ENCODE assay signal across 19 mouse cellular contexts in the genomic region with DNA sequence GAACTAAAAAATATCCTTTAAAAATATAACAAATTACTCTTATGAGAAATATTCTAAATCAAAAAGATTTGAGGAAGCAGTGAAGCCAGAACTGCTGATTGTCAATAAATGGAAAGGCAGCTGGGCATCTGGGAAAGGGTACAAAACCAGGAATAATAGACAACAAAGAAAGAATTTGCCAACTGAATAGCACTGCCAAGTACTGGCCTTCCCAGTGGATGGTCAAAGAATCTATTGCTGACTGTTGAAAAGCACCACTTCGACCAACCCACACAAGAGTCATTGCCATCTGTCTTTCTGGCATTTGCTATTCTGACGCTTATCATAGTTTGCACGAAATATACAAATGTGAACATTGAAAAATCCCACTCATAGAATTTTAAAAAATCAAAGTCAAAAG.
DNase-seq lines count a peak whose midpoint lies in the region; ATAC-seq lines count a peak whose summit lies in the region.
"Had no signal": no experiment of that assay in that cellular context is flagged by ENCODE, and none has a peak within 500 bp of the region (broad histone marks: within the 10 kb centered on the region; RNA-seq: fewer than 3 reads in every experiment).

No protein-coding gene starts in this region.

- no peak overlapping the region for H3K27ac ChIP-seq in hindbrain, embryonic 14.5 days
- H3K27ac ChIP-seq: heart, embryonic 10.5 days; hindbrain, embryonic 15.5 days; kidney, postnatal 0 days; liver, embryonic 14.5 days; midbrain, embryonic 15.5 days; stomach, postnatal 0 days had no signal

- H3K4me1 ChIP-seq in hindbrain, embryonic 14.5 days (replicated peaks; ENCODE audit: control insufficient read depth, insufficient read depth, low read length), result no peaks in the 10 kb centered on the region
- H3K4me1 ChIP-seq: heart, embryonic 10.5 days; hindbrain, embryonic 15.5 days; megakaryocyte, embryonic 14.5 days; midbrain, embryonic 15.5 days had no signal

- no peaks in the 10 kb centered on the region for H3K27me3 ChIP-seq in hindbrain, embryonic 14.5 days (ENCODE audit: control insufficient read depth, insufficient read depth, low read length)
- H3K27me3 ChIP-seq: hindbrain, embryonic 15.5 days; megakaryocyte, embryonic 14.5 days; midbrain, embryonic 15.5 days had no signal

- no peak overlapping the region for H3K9ac ChIP-seq in hindbrain, embryonic 14.5 days
- H3K9ac ChIP-seq: hindbrain, embryonic 15.5 days; liver, embryonic 14.5 days; lung, embryonic 14.5 days; midbrain, embryonic 15.5 days had no signal

- no peaks in the 10 kb centered on the region for H3K36me3 ChIP-seq in hindbrain, embryonic 14.5 days (replicated peaks; ENCODE audit: control insufficient read depth, insufficient read depth)
- H3K36me3 ChIP-seq: heart, embryonic 10.5 days; hindbrain, embryonic 15.5 days; midbrain, embryonic 15.5 days had no signal

- no peak for DNase-seq in frontal cortex, postnatal 14 days (ENCODE audit: low spot score in 2 of 2)
- peak; percentile 22 for DNase-seq in Muller cell, postnatal 12 days (ENCODE audit: inconsistent ontology term)
- peak; percentile 65 for DNase-seq in brain, adult 2 months (ENCODE audit: low read depth, low spot score)
- peak; percentile 29 for DNase-seq in layer of hippocampus, adult 9-11 months
- DNase-seq in hindbrain, embryonic 14.5 days (ENCODE audit: low spot score), result no peak
- DNase-seq in testis, postnatal 10 days (ENCODE audit: low spot score), result no peak
- DNase-seq: adrenal gland, postnatal 10 days; heart, postnatal 4 days; kidney, adult 2 months; lung, embryonic 14.5 days had no signal

- no peak overlapping the region for H3K4me2 ChIP-seq in hindbrain, embryonic 14.5 days (replicated peaks)
- H3K4me2 ChIP-seq: hindbrain, embryonic 15.5 days; lung, embryonic 14.5 days; midbrain, embryonic 15.5 days had no signal

- no peak overlapping the region for H3K4me3 ChIP-seq in hindbrain, embryonic 14.5 days (replicated peaks; ENCODE audit: low read length)
- H3K4me3 ChIP-seq: heart, embryonic 10.5 days; hindbrain, embryonic 15.5 days; megakaryocyte, embryonic 14.5 days; midbrain, embryonic 15.5 days had no signal

- ATAC-seq in frontal cortex, adult (ENCODE audit: low TSS enrichment), result peak; percentile 41; the same call in 1 of the 2 replicates
- ATAC-seq in hindbrain, embryonic 14.5 days (ENCODE audit: low FRiP score), result no peak
- ATAC-seq: forebrain, embryonic 16.5 days; midbrain, embryonic 15.5 days had no signal

- H3K9me3 ChIP-seq in hindbrain, embryonic 14.5 days (ENCODE audit: control insufficient read depth, low read length), result no peaks in the 10 kb centered on the region
- H3K9me3 ChIP-seq: heart, embryonic 10.5 days; hindbrain, embryonic 15.5 days; megakaryocyte, embryonic 14.5 days; midbrain, embryonic 15.5 days had no signal

- WGBS in hindbrain, embryonic 14.5 days, result 67% methylated on average over 3 of the region's 3 CpGs

Comparison
In these comparisons a context has a peak if more than half of its experiments do, and no peak if none do; other contexts are left out.
1. DNase-seq: peak in Muller cell, postnatal 12 days (single experiment), brain, adult 2 months (single experiment) and layer of hippocampus, adult 9-11 months (single experiment); none in frontal cortex, postnatal 14 days (0 of 2), hindbrain, embryonic 14.5 days (single experiment) and testis, postnatal 10 days (single experiment).